Mouse (Mus musculus): ENCODE data around the gene Iqca.

The Iqca gene

GRCm38 (mm10) chr1:90132402-90132801 is 20.8 kb downstream of the Iqca start:
- no peak for DNase-seq (ENCODE audit: low spot score)

GRCm38 (mm10) chr1:90131982-90132381 is 21.2 kb downstream of the Iqca start:
- no peak for DNase-seq (ENCODE audit: low spot score)

GRCm38 (mm10) chr1:90124561-90124960 is 28.6 kb downstream of the Iqca start:
- DNase-seq (ENCODE audit: low spot score), result no peak

- no peak for DNase-seq (ENCODE audit: low spot score)
These were observed 32.5 kb downstream of the Iqca start for GRCm38 (mm10) chr1:90120706-90121105.

GRCm38 (mm10) chr1:90119214-90119613 is 34.0 kb downstream of the Iqca start:
- no peak for DNase-seq (ENCODE audit: low spot score)

- no peak for DNase-seq (ENCODE audit: low spot score)
These were observed 36.0 kb downstream of the Iqca start for GRCm38 (mm10) chr1:90117207-90117606.

- no peak for DNase-seq (ENCODE audit: low spot score)
These were observed 38.6 kb downstream of the Iqca start for GRCm38 (mm10) chr1:90114586-90114985.

GRCm38 (mm10) chr1:90113655-90114244 is 39.5 kb downstream of the Iqca start:
- DNase-seq (ENCODE audit: low spot score), result no peak

- no peak for DNase-seq (ENCODE audit: low spot score)
These were observed 40.5 kb downstream of the Iqca start for GRCm38 (mm10) chr1:90112669-90113068.

- DNase-seq (ENCODE audit: low spot score), result no peak
These were observed 41.9 kb downstream of the Iqca start for GRCm38 (mm10) chr1:90111198-90111839.

- DNase-seq (ENCODE audit: low spot score), result no peak
These were observed 49.2 kb downstream of the Iqca start for GRCm38 (mm10) chr1:90103896-90104487.

GRCm38 (mm10) chr1:90100360-90101232 is 52.6 kb downstream of the Iqca start:
- no peak for DNase-seq (ENCODE audit: low spot score)

- DNase-seq (ENCODE audit: low spot score), result no peak
These were observed 60.2 kb downstream of the Iqca start for GRCm38 (mm10) chr1:90092816-90093493.

GRCm38 (mm10) chr1:90088192-90088990 is 64.8 kb downstream of the Iqca start:
- no peak for DNase-seq (ENCODE audit: low spot score)

- no peak for DNase-seq (ENCODE audit: low spot score)
These were observed 66.7 kb downstream of the Iqca start for GRCm38 (mm10) chr1:90086461-90086860.

- no peak for DNase-seq (ENCODE audit: low spot score)
These were observed 67.6 kb downstream of the Iqca start for GRCm38 (mm10) chr1:90085526-90086157.

- no peak for DNase-seq (ENCODE audit: low spot score)
These were observed 76.9 kb downstream of the Iqca start for GRCm38 (mm10) chr1:90076291-90076690.

GRCm38 (mm10) chr1:90074779-90075178 is 78.4 kb downstream of the Iqca start:
- DNase-seq (ENCODE audit: low spot score), result no peak

- DNase-seq (ENCODE audit: low spot score), result no peak
These were observed 81.2 kb downstream of the Iqca start for GRCm38 (mm10) chr1:90071812-90072580.

- DNase-seq (ENCODE audit: low spot score), result peak; percentile 55
These were observed 92.6 kb downstream of the Iqca start for GRCm38 (mm10) chr1:90060599-90060998.

Data from layer of hippocampus, adult 9-10 months (tissue).